Mouse (Mus musculus) E14TG2a.4 (cell line): ENCODE results near the gene Ech1.

ENCODE experiments used
- CTCF ChIP-seq: conservative IDR thresholded peaks from 2 replicates; pipeline ENCODE4 v1.5.1; 2014; ENCODE audit warnings: low read length
- NANOG ChIP-seq: IDR thresholded peaks from 2 replicates; pipeline ENCODE4 v1.6.1; 2014; ENCODE audit warnings: borderline replicate concordance, low read length, mixed read lengths
- POU5F1 ChIP-seq: IDR thresholded peaks from 2 replicates; pipeline ENCODE4 v1.6.1; 2014; ENCODE audit warnings: low read length, borderline replicate concordance

DNA sequence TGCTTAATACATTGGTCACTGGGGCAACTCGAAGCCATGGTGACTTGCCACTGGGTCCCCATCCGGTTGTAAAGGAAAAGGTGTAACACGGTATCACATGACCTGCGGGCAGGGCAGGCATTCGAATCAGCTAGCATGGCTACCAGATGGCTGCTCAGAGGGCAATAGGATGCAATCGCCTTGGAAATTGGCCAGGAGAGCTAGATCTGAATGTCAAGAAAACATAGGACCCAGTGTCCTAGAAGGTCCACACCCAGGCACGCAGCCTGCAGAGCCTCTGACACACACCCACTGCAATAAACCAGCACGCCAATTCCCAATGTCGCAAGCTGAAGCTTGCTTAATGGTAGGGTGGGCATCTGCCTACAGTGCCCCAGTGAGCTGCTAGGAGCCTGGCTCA lies 13.3 kb downstream of the Ech1 start:
- TF ChIP-seq POU5F1 = no peak
- TF ChIP-seq CTCF = no peak
- no peak for TF ChIP-seq NANOG
